Mouse (Mus musculus): ENCODE data around the gene Abhd14a. TPM values are rescaled to one million over a fixed set of nuclear protein-coding genes. Genes with fewer than 3 reads are reported as not detected.

Abhd14a gene
- polyA plus RNA-seq, 1 experiment from 2014 or later: 41.9 TPM

DNA sequence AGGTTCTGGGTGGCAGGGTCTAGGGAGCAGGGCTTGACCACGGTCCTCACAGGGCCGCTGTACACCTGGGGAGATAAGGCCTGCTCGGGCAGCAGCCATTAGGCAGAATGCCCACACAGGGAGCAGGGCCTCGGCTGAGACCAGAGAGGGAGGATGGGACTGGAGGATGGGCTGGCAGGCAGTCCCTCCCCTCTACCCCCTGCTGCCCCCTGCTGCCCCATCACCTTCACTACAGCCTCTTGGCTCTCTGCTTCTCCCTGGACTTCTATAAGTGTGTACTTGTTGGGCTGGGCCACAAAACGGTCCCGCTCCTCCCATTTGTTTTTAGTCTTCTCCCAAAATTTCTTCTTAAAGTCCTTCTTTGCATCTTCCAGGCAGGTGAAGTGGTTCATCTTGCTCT lies 27.0 kb upstream of the Abhd14a start:
- no peaks in the 10 kb centered on the region for H3K9me3 ChIP-seq (replicated peaks; ENCODE audit: control insufficient read depth, low read length)
- no peak overlapping the region for H3K27ac ChIP-seq (replicated peaks; ENCODE audit: low read depth, low read length)
- DNase-seq (ENCODE audit: low spot score): peak; percentile 75
- peaks cover 10% of the 10 kb centered on the region for H3K4me1 ChIP-seq (ENCODE audit: control insufficient read depth, insufficient read depth, low read length)
- H3K36me3 ChIP-seq (replicated peaks; ENCODE audit: control insufficient read depth, insufficient read depth, low read depth, low read length): no peaks in the 10 kb centered on the region
- ATAC-seq (replicated peaks; ENCODE audit: insufficient number of reproducible peaks, low FRiP score, low TSS enrichment, low read depth): no peak; the same call in 1 of the 2 replicates
- WGBS: 3% methylated on average over 6 of the region's 6 CpGs
- peak overlapping the region; percentile 32 for H3K9ac ChIP-seq (replicated peaks; ENCODE audit: low read length)
- H3K4me3 ChIP-seq (ENCODE audit: low read depth, low read length): no peak overlapping the region
- peak overlapping the region; percentile 29; the same call in 1 of the 2 replicates for H3K4me2 ChIP-seq (ENCODE audit: low read depth, low read length)
- no peaks in the 10 kb centered on the region for H3K27me3 ChIP-seq (ENCODE audit: control insufficient read depth, insufficient read depth, low read length)

DNA sequence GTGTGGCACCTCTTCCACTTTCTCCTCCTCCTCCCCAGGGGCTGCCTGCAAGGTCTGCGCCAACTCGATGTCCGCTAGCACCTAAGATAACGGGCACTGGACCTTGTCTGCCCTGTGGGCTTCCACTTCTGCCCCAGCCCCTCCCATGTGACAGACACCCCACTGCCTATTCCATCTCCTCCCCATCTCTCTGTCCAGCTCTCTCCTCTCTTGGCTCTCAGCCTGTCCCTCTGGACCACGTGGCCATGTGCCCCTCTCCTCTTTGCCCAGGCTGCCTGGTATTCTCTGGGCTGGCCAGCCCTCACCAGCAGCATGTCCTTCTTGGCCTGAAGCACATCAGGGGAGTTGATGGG lies 26.3 kb upstream of the Abhd14a start:
- H3K27me3 ChIP-seq (ENCODE audit: control insufficient read depth, insufficient read depth, low read length): no peaks in the 10 kb centered on the region
- no peak overlapping the region for H3K4me3 ChIP-seq (ENCODE audit: low read depth, low read length)
- no peak overlapping the region for H3K27ac ChIP-seq (replicated peaks; ENCODE audit: low read depth, low read length)
- peak overlapping the region; percentile 32; the same call in 1 of the 2 replicates for H3K9ac ChIP-seq (replicated peaks; ENCODE audit: low read length)
- no peaks in the 10 kb centered on the region for H3K9me3 ChIP-seq (replicated peaks; ENCODE audit: control insufficient read depth, low read length)
- ATAC-seq (replicated peaks; ENCODE audit: insufficient number of reproducible peaks, low FRiP score, low TSS enrichment, low read depth): no peak
- DNase-seq (ENCODE audit: low spot score): no peak
- no peaks in the 10 kb centered on the region for H3K36me3 ChIP-seq (replicated peaks; ENCODE audit: control insufficient read depth, insufficient read depth, low read depth, low read length)
- H3K4me2 ChIP-seq (ENCODE audit: low read depth, low read length): no peak overlapping the region
- 69% methylated on average over 5 of the region's 5 CpGs for WGBS
- peaks cover 10% of the 10 kb centered on the region for H3K4me1 ChIP-seq (ENCODE audit: control insufficient read depth, insufficient read depth, low read length)

DNA sequence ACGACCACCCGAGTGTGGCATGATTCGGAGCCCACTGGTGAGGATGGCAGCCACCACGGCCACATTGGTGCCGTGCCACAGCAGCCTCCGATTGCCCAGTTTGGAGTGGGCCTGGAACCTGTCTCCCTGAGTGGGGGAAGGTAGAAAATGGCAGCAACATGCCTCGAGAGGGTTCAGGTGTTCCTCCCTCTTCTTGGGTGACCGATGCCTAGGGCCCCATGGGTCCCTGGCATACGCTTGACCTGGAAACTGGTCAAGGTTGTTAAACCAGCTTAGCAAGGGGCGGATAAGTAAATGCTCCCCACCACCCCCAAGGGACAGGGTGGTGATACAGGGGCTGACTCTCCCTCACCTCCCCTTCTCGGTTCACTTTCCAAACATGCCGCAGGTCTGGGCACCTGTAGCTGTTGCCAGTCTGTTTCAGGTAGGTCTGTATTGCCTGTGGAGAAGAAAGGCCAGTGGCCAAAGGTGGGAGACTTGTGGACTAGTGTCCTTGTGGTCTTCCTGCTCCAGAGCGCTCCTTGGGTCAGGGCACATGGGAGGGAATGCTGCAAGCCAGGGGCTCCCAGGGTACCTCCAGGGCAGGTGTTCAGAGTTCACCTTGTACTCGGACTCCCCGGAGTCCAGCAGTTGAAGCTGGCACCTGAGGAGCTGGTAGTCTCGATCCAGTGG lies 25.7 kb upstream of the Abhd14a start:
- H3K9ac ChIP-seq (replicated peaks; ENCODE audit: low read length): no peak overlapping the region

DNA sequence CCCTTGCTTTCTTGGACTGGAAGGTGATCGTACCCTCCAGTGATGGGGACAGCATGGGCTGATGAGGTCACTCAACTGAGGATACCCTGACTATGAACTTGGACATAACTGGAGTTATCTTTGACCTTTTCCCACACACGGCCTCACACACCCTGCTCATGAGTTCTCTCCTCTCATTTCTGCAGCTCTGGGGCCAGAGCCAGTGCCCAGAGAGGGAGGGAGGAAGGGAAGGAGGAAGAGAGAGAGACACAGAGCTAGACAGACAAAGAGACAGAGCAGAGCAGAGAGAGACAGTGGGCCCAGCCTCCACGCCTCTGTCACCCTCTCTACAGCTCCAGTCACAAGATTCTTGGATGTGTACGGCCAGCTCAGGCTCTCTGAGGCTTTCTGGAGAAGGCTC lies 24.8 kb upstream of the Abhd14a start:
- H3K27ac ChIP-seq (replicated peaks; ENCODE audit: low read depth, low read length): no peak overlapping the region
- no peaks in the 10 kb centered on the region for H3K9me3 ChIP-seq (replicated peaks; ENCODE audit: control insufficient read depth, low read length)
- DNase-seq (ENCODE audit: low spot score) (no peak), ATAC-seq (replicated peaks; ENCODE audit: insufficient number of reproducible peaks, low FRiP score, low TSS enrichment, low read depth) (no peak)
- no peak overlapping the region for H3K9ac ChIP-seq (replicated peaks; ENCODE audit: low read length)
- 63% methylated on average over 4 of the region's 4 CpGs for WGBS
- H3K36me3 ChIP-seq (replicated peaks; ENCODE audit: control insufficient read depth, insufficient read depth, low read depth, low read length): no peaks in the 10 kb centered on the region
- peaks cover 10% of the 10 kb centered on the region for H3K4me1 ChIP-seq (ENCODE audit: control insufficient read depth, insufficient read depth, low read length)
- H3K4me3 ChIP-seq (ENCODE audit: low read depth, low read length): no peak overlapping the region
- H3K27me3 ChIP-seq (ENCODE audit: control insufficient read depth, insufficient read depth, low read length): no peaks in the 10 kb centered on the region
- H3K4me2 ChIP-seq (ENCODE audit: low read depth, low read length): no peak overlapping the region

More for the DNA sequence above, 25.7 kb upstream of the Abhd14a start:
- no peak overlapping the region for H3K27ac ChIP-seq (replicated peaks; ENCODE audit: low read depth, low read length)
- DNase-seq (ENCODE audit: low spot score) (no peak), ATAC-seq (replicated peaks; ENCODE audit: insufficient number of reproducible peaks, low FRiP score, low TSS enrichment, low read depth) (no peak)
- no peaks in the 10 kb centered on the region for H3K9me3 ChIP-seq (replicated peaks; ENCODE audit: control insufficient read depth, low read length)
- H3K4me2 ChIP-seq (ENCODE audit: low read depth, low read length): no peak overlapping the region
- 93% methylated on average over 16 of the region's 16 CpGs for WGBS
- H3K4me1 ChIP-seq (ENCODE audit: control insufficient read depth, insufficient read depth, low read length): peaks cover 10% of the 10 kb centered on the region
- H3K4me3 ChIP-seq (ENCODE audit: low read depth, low read length): no peak overlapping the region
- no peaks in the 10 kb centered on the region for H3K36me3 ChIP-seq (replicated peaks; ENCODE audit: control insufficient read depth, insufficient read depth, low read depth, low read length)
- no peaks in the 10 kb centered on the region for H3K27me3 ChIP-seq (ENCODE audit: control insufficient read depth, insufficient read depth, low read length)

DNA sequence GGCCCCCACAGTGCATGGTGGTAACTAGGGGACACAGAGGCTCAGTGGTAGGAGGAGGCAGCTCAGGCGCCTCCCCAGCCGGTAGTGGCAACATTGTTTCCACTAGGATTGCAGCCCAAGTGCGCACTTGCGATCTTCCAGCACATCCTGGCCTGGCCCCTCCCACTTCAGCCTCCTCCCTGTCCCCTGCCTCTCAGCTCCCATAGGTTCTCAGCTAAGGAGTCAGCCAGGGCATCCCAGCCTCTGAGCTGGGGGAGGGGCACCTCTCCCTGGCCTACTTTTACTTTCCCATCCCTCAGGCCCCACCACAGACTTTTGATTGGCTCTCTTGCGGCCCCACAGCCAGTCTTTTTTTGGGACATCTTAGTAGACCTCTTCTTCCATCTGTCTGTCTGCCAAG lies 24.4 kb upstream of the Abhd14a start:
- H3K9me3 ChIP-seq (replicated peaks; ENCODE audit: control insufficient read depth, low read length): no peaks in the 10 kb centered on the region
- no peak overlapping the region for H3K27ac ChIP-seq (replicated peaks; ENCODE audit: low read depth, low read length)
- H3K4me3 ChIP-seq (ENCODE audit: low read depth, low read length): no peak overlapping the region
- H3K4me1 ChIP-seq (ENCODE audit: control insufficient read depth, insufficient read depth, low read length): peaks cover 10% of the 10 kb centered on the region
- peak overlapping the region; percentile 1; the same call in 1 of the 2 replicates for H3K9ac ChIP-seq (replicated peaks; ENCODE audit: low read length)
- peak; percentile 64 for DNase-seq (ENCODE audit: low spot score)
- 6% methylated on average over 5 of the region's 5 CpGs for WGBS
- no peaks in the 10 kb centered on the region for H3K27me3 ChIP-seq (ENCODE audit: control insufficient read depth, insufficient read depth, low read length)
- no peaks in the 10 kb centered on the region for H3K36me3 ChIP-seq (replicated peaks; ENCODE audit: control insufficient read depth, insufficient read depth, low read depth, low read length)
- H3K4me2 ChIP-seq (ENCODE audit: low read depth, low read length): no peak overlapping the region
- ATAC-seq (replicated peaks; ENCODE audit: insufficient number of reproducible peaks, low FRiP score, low TSS enrichment, low read depth): no peak

DNA sequence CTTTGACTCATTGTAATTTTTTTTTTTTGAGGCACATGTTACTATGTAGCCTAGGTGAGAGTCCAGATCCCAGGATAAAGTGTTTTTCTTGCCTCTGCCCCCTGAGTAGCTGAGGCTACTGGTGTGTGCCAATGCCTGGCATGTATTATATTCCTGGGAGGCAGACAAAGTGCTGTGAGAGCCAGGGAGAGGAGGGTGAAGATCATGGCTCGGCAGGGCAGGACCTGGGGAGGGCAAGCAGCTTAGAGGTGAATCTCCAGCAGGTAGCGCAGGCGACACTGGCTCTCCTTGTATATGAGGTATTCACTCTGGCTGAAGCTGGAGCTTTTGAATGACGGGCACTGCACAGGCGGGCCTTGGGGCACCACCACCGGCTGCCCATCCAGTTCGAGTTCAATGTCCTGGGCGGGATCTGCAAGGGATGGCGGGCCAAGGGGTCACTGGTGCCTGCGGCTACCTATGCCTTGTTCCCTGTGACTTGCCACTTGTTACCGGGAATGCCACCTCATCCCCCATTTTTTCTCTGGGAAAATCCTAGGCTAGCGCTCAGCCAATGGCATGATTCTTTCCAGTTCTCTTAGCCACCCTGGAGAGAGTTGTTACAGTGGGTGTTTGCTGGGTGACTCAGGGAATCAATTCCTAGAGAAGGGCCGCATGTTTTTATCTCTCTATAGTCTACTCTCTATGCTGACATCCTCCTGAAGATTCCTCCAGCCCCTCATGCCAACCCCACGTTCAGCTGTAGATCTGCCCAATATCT lies 23.7 kb upstream of the Abhd14a start:
- H3K36me3 ChIP-seq (replicated peaks; ENCODE audit: control insufficient read depth, insufficient read depth, low read depth, low read length): no peaks in the 10 kb centered on the region
- no peaks in the 10 kb centered on the region for H3K27me3 ChIP-seq (ENCODE audit: control insufficient read depth, insufficient read depth, low read length)
- H3K9ac ChIP-seq (replicated peaks; ENCODE audit: low read length): no peak overlapping the region
- H3K9me3 ChIP-seq (replicated peaks; ENCODE audit: control insufficient read depth, low read length): no peaks in the 10 kb centered on the region
- no peak overlapping the region for H3K4me2 ChIP-seq (ENCODE audit: low read depth, low read length)
- no peak for ATAC-seq (replicated peaks; ENCODE audit: insufficient number of reproducible peaks, low FRiP score, low TSS enrichment, low read depth)
- peaks cover 5% of the 10 kb centered on the region for H3K4me1 ChIP-seq (ENCODE audit: control insufficient read depth, insufficient read depth, low read length)
- H3K4me3 ChIP-seq (ENCODE audit: low read depth, low read length): no peak overlapping the region
- no peak overlapping the region for H3K27ac ChIP-seq (replicated peaks; ENCODE audit: low read depth, low read length)
- 57% methylated on average over 14 of the region's 14 CpGs for WGBS
- DNase-seq (ENCODE audit: low spot score): no peak

DNA sequence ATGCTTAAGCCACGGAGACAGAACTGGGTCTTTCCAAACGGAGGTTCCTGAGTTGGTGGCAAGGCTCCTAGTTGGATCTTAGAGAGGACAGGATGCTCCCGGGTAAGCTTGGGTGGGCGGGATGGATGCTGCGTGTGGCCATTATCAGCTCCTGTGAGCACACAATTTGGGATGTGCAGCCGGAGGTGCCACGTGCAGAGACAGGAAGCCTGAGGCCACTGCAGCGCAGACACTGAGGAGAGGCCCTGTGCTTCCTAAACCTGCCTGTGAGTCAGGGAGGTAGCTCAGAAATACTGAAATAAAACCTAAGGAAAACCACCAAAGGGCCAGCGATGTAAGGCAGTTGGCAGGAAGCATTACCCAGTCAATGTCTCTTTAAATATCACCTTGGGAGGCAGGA lies 22.3 kb upstream of the Abhd14a start:
- Histone ChIP-seq H3K27ac (replicated peaks; ENCODE audit: low read depth, low read length) (no peak overlapping the region), H3K9ac (replicated peaks; ENCODE audit: low read length) (no peak overlapping the region), H3K27me3 (ENCODE audit: control insufficient read depth, insufficient read depth, low read length) (no peaks in the 10 kb centered on the region), H3K4me1 (ENCODE audit: control insufficient read depth, insufficient read depth, low read length) (peaks cover 12% of the 10 kb centered on the region), H3K36me3 (replicated peaks; ENCODE audit: control insufficient read depth, insufficient read depth, low read depth, low read length) (no peaks in the 10 kb centered on the region), H3K4me2 (ENCODE audit: low read depth, low read length) (no peak overlapping the region), H3K9me3 (replicated peaks; ENCODE audit: control insufficient read depth, low read length) (no peaks in the 10 kb centered on the region), H3K4me3 (ENCODE audit: low read depth, low read length) (no peak overlapping the region)
- no peak for DNase-seq (ENCODE audit: low spot score)
- no peak for ATAC-seq (replicated peaks; ENCODE audit: insufficient number of reproducible peaks, low FRiP score, low TSS enrichment, low read depth)
- 58% methylated on average over 9 of the region's 9 CpGs for WGBS

DNA sequence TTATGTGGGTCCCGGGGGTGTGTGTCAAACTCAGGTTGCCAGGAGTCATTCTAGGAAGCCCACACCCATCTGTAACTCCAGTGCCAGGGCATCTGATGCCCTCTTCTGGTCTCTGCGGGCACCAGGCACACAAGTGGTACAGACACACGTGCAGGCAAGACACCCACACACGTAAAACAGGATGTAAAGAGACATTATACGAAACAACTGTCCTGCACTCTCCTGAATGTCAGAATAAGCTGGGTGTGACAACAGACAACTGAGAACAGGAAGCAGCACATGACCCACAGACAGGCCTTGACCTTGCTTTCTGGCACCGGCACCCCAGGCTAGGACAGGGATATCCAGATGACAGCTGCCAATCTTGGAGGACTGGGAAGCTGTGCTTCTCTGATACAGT lies 21.8 kb upstream of the Abhd14a start:
- WGBS: 60% methylated on average over 6 of the region's 6 CpGs
- no peak for ATAC-seq (replicated peaks; ENCODE audit: insufficient number of reproducible peaks, low FRiP score, low TSS enrichment, low read depth)
- no peak overlapping the region for H3K4me2 ChIP-seq (ENCODE audit: low read depth, low read length)
- H3K27ac ChIP-seq (replicated peaks; ENCODE audit: low read depth, low read length): no peak overlapping the region
- H3K9me3 ChIP-seq (replicated peaks; ENCODE audit: control insufficient read depth, low read length): no peaks in the 10 kb centered on the region
- no peaks in the 10 kb centered on the region for H3K36me3 ChIP-seq (replicated peaks; ENCODE audit: control insufficient read depth, insufficient read depth, low read depth, low read length)
- no peaks in the 10 kb centered on the region for H3K27me3 ChIP-seq (ENCODE audit: control insufficient read depth, insufficient read depth, low read length)
- no peak overlapping the region for H3K9ac ChIP-seq (replicated peaks; ENCODE audit: low read length)
- no peak overlapping the region for H3K4me3 ChIP-seq (ENCODE audit: low read depth, low read length)
- no peak for DNase-seq (ENCODE audit: low spot score)
- H3K4me1 ChIP-seq (ENCODE audit: control insufficient read depth, insufficient read depth, low read length): peaks cover 7% of the 10 kb centered on the region; the same call in 1 of the 2 replicates
